Mouse (Mus musculus) layer of hippocampus, postnatal 36 days (tissue): ENCODE measurements around the gene Dhx16. TPM values are rescaled to one million over a fixed set of nuclear protein-coding genes. Genes with fewer than 3 reads are reported as not detected.

ENCODE experiments used
- DNase-seq, 2 experiments: peaks; one replicate each; pipeline ENCODE4 v3.0.0; 2022
- total RNA-seq, 2 experiments: library from RNA; stranded (reverse); gene quantifications; 2 replicates each; pipeline ENCODE4 v1.2.3; 2021

Dhx16 gene
- total RNA-seq, 2 experiments from 2014 or later, result 32.0 to 37.4 TPM

DNA sequence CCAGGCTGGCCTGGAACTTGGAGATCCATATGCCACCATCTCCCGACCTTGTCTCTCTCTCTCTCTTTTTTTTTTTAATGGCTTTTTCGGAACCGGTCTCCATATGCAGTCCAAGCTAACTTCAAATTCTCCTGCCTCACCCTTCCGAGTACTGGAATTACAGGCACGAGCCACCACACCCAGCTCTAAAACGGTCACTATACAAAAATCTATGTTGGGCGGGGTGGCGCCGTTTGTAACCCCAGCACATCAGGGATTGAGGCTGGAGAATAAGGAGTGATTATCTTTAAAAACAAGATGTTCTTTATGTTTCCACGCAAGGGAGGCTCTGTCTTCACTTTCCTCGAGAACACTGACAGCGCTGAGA is 18.8 kb upstream of the Dhx16 start:
- DNase-seq, result no peak

DNA sequence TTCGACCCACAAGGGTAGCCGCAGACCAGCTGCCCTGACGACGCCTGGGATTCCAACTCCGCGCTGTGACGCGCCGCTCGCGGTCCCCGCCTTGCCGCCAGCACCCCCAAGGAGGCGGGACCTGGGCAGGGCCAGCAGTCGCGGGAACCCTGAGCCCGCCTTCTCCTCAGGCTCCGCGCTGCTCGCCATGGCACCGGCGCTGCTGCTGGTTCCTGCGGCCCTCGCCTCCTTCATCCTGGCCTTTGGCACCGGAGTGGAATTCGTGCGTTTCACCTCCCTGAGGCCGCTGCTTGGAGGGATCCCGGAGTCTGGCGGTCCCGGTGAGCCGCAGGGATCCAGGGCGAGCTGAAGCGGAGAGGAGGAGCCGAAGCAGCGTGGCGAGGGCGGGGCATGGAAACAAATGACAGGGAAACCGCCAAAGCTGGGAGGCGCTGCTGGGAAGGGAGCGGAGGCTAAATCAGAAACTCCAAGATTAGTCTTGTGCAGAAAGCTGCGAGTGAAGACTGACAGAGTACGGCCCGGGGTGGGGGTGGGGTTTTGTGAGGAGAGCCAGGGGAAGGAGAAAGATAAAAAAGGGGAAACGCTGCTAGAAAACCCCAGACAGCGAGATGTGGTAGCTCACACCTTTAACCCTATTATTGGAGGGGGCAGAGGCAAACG is 18.3 kb upstream of the Dhx16 start, which contains the start of gene Nrm:
Gene Nrm (plus strand): TSS at position 121 of the 660 bp plus-strand sequence.
- peak; percentile 92 to 93 for DNase-seq

DNA sequence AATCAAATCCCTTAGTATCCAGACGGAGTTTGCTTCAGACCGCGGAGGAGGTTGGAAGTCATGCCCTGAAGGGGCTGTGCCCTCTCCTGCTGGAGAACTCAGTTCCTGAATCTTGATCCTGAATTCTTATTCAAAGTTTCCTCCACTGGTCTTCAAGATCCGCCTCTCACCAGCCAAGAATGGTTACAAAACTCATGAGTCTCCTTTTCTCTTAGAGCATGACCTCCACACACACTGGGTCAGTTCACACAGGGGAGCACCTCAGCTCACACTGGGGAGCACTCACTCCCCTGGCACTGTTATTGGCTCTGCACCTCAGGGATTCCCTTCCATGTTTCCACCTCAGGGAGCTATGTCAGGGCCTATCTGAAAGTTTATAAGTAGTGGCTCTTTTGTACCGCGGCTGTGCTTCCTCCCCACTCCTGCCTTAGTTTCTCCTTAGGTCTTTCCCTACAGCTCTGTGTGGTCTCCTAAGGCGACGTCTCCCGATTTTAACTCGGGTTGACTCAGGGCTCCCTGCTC is 14.7 kb upstream of the Dhx16 start:
- no peak for DNase-seq

DNA sequence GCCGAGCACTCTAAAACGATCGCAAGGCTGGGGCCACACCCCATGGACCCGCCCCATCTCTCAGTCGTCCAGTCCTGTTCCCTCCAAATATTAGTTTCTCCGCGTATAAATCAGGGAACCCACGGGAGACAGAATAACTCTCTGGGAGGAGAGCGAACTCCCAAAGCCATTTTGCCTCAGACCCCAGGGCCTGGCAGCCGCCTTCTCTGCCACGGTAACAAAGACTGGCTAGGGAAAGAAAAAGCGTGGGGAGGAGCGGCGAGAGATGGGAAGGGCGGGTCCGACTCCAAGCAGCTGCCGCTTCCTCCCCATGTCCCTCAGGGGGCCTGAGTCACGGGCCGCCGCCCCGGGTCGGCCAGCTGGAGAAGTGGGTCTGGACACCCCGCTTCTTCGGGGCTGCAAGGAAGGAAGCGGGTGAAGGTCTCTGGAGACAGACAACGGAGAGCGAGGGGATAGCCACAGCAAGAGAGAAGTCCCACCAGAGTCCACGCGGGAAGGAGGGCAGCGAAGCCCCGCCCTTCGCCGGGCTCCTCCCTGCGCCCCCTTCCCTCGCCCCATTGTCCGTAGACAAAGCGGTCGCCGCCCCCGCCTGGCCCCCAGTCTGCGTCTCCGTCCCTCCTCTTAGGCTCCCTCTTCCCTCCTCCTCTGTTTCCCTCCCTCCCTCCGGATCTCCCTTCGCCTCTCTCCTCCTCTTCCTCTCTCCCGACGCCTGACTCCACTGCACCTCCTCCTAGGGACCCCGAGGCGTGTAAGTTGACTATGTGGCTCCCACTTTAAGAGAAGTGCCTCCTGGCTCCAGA is 13.9 kb upstream of the Dhx16 start, which contains the start of gene Ppp1r18:
Gene Ppp1r18 (plus strand): TSS at position 113 of the 800 bp plus-strand sequence.
- DNase-seq, result no peak

DNA sequence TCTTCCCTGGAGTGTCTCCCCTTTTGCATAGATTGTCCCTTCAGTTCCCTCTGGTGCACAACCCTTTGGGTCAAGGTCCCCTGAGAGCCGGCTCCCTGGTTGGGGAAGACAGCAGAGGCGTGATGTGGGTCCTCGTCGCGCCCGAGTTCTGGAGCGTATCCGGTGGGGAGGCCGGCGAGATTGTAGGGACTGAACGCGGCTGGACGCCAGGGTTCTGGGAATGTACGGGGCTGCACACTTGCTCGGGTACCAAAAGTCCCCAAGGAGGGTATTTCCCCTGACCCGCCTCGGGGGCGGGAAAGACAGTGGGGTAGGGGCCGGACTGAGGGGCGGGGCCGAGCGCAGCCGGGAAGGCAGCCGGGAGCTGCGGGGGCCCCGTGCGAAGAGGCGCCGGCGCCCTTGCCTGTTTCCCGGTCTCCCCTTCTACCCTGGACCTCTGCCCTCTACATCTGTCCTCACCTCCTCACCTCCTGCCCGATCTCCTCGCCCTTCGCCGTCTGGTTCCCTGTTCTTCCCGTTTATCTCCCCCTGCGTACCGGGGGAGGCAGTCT is 13.3 kb upstream of the Dhx16 start:
- no peak for DNase-seq

DNA sequence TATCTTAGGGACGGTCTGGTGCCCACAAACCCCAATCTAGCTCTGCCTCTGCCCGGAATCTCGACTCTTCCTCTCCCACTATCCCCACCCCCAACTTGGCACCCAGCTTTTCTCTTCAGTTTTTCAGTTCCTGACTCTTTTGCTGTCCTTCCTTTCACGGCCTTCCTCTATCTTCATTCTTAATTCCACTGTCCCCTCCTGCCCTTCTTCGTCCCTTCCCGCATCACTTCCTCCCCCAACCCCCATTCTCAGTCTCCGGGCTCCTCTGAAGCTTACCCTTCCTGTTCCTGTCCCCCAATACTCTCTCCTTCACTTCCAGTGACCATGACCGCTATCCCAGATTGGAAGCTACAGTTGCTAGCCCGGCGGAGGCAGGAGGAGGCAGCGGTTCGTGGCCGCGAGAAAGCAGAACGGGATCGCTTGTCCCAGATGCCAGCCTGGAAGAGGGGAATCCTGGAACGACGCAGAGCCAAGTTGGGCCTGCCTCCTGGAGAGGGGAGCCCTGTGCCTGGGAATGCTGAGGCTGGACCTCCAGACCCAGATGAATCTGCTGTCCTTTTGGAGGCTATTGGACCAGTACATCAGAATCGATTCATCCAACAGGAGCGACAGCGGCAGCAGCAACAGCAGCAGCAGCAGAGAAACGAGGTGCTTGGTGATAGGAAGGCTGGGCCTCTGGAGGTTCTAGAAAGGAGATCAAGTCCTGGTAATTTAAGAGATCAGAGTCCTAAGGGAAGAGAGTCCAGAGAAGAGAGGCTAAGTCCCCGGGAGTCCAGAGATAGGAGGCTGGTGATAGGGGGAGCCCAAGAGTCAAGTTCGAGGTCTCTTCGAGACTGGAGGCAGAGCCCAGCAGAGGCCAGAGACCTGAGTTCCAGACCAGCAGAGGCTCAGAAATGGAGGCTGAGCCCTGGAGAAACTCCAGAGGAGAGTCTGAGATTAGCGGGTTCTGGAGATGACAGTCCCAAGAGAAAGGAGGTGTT is 12.4 kb upstream of the Dhx16 start:
- no peak for DNase-seq

DNA sequence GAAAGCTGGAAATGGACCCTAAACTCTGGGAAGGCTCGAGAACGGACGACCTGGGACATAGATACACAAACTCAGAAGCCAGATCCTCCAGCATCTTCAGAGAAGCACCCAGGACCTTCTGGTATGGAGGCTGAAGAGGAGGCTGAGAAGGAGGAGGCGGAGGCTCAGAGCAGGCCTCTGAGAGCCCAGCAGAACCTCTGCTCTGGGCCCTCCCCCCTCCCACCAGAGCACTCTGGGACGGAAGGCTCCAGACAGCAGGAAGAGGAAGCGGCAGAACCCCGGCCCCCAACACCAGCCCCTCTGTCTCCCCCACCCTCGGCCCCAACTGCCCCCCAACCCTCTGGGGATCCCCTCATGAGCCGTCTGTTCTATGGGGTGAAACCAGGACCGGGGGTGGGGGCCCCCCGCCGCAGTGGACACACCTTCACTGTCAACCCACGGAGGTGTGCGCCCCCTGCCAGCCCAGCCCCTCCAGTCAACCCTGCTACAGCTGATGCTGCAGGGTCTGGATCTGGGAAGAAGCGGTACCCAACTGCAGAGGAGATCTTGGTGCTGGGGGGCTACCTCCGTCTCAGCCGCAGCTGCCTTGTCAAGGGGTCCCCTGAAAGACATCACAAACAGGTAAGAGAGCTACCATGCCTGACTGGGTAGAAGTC is 11.3 kb upstream of the Dhx16 start:
- DNase-seq, result no peak

DNA sequence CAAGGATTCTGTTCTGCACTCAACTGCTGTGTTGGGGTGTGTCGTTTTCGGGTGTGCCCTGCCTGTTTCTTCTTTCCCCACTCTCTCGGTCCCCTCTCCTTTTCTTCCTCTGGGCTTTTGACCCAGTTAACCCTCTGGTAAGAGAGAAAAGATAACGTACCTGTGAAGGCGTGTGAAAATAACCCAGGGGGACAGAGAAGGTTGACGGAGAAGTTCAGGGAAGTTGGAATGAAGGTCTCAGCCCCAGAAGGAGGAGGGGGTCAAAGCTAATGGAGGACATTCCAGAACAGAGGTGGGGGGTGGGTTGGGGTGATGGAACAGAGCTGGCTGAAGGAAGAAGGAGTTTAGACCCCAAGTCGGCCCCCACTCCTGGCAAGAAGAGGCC is 10.7 kb upstream of the Dhx16 start:
- no peak for DNase-seq

DNA sequence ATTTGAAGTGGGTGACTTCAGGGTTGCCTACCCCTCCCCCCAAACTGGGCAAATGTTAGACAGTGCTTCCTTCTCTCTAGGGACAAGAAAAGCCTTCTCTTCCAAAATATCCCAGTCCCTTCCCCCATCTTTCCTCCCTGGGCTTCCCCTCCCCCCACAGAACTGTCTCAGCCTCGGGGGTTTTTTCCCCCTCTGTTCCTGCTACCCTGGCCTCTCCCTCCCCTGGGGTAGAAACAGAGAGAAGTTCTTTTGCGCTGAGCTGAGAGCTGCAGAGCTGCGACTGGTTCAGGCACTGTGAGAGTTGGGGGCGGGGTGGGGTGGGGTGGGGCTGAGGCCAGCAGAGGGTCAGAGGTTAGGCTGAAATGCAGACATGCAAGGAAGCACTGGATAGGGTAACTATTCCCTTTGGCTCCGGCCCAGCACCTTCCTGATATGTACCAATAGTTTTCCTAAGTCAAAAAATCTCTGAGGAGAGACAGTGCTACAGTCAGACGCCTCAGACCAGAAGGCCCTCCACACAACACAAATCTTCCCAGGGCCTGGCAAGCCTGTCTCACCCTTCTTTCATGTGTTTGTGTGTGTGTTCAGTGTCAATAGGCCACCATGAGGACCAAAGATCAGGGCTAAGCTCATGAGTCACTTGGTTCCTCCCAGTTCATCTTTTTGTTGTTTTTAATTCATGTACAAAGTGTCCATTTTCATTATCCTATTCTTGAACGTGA is 10.1 kb upstream of the Dhx16 start:
- DNase-seq, result no peak

DNA sequence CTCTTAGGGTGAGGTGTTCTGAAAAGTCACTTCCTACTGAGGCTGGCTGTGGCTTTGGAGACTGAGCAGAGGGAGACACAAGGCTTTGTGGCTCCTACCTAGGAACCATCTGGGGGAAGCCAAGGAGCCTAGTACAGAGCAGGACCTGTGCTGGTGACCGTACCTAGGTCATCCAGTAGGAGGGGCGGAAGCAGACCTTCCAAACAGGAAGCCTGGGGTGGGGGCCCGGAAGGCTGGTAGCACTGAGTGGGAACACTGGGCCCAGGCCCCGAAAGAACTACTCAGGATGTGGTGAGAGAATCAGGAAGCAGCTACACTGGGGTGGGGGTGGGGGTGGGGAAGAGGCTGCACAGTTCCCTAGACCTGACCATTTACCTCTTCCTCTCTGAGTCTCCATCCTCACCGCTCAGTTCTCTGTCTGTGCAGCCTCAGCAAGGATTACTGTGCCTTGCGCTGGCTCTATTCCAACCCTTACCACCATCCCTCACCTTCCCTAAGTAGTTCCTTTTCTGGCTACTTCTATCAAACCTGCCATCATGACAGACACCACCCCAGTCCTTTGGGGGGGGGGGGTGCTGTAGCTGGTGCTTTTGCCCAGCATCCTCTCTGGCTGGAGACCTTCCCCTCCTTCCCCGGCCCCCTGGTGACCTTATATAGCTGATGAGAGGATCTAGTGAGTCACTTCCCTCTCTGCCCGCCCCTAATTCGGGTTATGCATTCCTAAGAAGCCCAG is 9.3 kb upstream of the Dhx16 start:
- DNase-seq, result no peak

DNA sequence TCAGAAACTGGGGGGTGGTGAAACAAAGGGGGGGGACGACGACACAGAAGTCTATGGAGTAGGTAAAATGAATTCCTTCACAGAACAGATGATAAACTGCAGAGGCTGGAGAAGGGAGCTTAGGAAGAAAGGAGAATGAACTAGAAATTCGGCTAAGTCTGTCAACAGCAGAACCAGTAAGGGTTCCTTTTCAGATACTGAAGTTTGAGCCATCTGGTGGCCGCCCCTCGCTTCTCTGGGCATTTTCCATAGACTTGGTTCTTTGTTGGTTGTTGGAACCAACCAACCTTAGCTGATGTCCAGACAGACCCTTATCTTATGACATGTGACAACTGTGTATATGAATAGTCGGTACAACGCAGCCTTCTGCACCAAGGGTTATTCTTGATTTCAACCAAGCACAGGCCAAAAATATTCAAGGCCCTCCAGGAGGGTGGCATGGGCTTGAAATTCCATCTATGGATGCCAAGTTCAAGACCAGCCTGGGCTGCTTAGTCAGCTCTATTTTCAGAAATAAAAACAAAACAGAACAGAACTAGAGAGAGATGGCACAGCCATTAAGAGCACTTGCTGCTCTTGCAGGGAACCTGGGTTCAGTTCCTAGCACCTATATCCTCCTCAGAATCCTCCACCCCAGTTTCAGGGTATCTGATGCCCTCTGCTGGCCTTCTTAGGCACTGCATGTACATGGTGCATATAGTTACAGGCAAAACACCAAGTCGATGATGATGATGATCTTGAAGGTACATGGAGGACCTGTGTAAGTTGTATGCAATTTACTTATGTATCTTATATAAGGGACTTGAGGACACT is 8.5 kb upstream of the Dhx16 start:
- no peak for DNase-seq

DNA sequence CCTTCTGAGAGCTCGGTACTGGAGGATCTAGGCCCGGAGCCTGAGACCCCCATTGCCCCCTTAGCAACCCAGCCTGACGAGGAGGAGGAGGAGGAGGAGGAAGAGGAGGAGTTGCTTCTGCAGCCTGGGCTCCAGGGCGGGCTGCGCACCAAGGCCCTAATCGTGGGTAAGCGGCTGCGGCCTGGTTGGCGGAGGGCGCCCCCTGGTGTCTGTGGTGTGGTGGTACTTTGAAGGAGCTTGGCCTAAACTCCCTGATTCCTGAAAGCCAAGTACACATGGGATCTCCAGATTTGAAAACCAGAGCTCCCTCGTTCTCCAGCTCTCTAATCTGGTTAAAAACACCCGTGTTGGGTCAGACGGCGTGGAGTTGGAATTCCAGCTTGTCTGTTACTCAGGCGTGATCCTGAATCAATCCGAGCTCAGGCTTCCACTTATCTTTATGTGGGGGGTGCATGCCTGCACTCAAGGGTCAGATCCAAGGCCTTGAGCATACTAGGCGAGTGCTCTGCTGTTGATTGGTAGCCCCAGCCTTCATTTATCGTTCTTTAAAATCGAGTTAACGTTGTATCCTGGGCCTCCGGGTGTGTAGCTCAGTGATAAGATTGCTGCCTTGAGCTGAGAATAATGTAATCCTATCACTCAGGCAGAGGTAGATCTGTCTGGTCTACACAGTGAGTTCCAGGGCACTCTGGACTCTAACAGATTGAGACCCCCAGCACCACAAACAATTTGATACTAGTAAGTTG is 5.7 kb upstream of the Dhx16 start:
- DNase-seq, result peak; percentile 84 to 85

DNA sequence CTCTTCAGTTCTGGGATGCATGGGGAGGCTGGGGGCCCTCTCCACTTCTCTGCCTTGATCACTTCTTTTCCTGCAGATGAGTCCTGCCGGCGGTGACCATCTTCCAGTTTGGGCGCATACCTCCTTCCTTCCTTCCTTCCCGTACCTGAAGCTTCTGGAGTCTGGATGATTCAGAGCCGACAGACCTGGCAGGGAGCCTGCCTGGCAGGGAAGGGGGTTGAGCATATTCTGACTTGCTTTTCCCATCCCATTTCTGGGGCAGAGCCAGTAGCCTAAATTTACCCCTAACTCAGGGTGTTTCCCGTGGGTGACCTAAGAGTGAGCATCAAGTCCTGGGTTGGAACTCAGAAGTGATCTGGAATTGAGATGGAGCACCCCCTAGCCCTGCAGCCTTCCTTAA is 4.9 kb upstream of the Dhx16 start:
- no peak for DNase-seq

DNA sequence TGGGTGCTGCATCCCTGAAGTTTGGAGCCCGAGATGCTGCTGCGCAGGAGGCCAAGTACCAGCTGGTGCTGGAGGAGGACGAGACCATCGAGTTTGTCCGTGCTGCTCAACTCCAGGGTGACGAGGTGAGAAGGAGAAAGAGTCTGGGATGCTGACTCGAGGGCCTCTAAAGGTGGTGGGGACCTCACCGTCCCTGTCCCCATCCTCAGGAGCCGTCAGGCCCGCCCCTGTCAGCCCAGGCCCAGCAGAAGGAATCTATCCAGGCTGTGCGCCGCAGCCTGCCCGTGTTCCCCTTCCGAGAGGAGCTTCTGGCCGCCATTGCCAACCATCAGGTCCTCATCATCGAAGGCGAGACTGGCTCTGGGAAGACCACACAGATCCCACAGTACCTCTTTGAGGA is 3.3 kb downstream of the Dhx16 start:
- no peak for DNase-seq

DNA sequence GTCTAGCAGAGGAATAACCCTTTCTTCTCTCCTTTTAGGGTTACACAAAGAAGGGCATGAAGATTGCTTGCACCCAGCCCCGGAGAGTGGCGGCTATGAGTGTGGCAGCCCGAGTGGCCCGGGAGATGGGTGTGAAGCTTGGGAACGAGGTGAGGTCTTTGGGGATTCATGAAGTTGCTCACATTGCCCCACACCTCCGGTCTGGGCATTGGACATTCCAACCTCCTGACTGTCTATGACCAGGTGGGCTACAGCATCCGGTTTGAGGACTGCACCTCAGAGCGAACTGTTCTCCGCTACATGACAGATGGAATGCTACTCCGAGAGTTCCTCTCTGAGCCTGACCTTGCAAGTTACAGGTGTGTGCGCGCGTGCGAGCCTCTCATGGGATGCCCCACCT is 4.2 kb downstream of the Dhx16 start:
- no peak for DNase-seq

DNA sequence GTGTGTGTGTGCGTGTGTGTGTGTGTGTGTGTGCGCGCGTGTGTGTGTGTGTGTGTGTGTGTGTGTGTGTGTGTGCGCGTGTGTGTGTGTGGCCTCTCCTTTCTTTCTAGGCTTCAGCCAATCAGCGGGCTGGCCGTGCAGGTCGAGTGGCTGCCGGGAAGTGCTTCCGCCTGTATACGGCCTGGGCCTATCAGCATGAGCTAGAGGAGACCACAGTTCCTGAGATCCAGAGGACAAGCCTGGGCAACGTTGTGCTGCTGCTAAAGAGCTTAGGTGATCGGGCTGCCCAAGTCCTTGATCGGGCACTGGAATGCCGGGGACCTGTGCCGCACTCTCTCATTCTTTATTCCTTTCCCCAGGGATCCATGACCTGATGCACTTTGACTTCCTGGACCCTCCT is 8.1 kb downstream of the Dhx16 start:
- no peak for DNase-seq

DNA sequence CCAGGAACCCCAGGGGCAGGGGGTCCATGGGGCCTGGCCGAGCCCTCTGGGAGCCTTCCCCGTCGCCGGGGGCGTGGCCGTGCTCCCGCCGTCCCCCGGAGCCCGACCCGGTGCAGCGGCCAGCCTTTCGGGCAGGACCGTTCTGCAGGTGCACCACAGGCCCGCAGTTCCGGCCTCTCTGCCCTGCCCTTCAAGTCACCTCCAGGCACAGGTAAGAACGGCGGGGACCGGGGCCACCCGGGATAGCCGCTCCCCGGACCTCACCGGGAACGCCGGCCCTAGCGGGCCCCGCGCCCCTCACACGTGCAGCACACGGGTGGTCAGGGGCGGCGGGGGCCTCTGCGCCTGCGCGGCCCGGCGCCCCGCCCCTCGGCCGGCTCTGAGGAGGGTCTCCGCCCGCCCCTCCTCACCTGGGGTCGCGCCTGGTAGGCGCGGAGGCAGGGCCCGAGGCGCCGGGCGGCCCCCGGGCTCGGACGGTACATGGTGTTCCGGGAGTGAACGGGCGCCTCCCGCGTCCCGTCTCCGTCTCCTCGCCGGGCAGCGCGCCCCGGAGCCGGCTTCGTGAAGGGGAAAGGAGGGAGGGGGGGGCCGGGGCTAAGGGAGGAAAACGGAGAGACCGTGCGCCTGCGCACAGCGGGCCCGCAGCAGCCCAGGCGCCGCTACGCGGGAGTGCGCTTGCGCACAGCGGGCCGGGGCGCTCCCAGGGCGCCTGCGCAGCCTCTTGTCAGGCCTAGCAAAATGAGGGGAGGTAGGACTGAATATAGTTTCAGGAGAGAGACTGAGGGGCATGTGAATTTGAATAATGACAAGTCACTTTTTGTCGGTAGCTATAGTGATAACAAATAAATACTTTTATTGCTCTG is 17.4 kb downstream of the Dhx16 start, which contains the start of gene 2310061I04Rik:
Gene 2310061I04Rik (minus strand): TSS at position 651 of the 863 bp plus-strand sequence.
- DNase-seq, result peak; percentile 92 to 93
